Mouse (Mus musculus): ENCODE results near the gene Ankrd39. TPM values are rescaled to one million over a fixed set of nuclear protein-coding genes. Genes with fewer than 3 reads are reported as not detected.

Ankrd39 gene
- polyA plus RNA-seq, 1 experiment from 2014 or later, result 26.7 TPM

GRCm38 (mm10) chr1:36587860-36588259 is 40.6 kb upstream of the Ankrd39 start:
- ATAC-seq (ENCODE audit: insufficient read depth, low FRiP score), result no peak
- peak overlapping the region; percentile 70 for H3K27ac ChIP-seq (ENCODE audit: low read length)
- H3K4me1 ChIP-seq (ENCODE audit: control insufficient read depth, insufficient read depth, low read length), result peaks cover 45% of the 10 kb centered on the region
- H3K9ac ChIP-seq (ENCODE audit: low read length), result no peak overlapping the region
- 84% methylated on average over 6 of the region's 6 CpGs for WGBS
- H3K9me3 ChIP-seq (replicated peaks; ENCODE audit: control insufficient read depth, low read length), result no peaks in the 10 kb centered on the region
- no peaks in the 10 kb centered on the region for H3K27me3 ChIP-seq (ENCODE audit: control insufficient read depth, insufficient read depth, low read length)
- H3K4me2 ChIP-seq (ENCODE audit: low read depth, low read length), result no peak overlapping the region
- H3K4me3 ChIP-seq (replicated peaks; ENCODE audit: low read length), result no peak overlapping the region
- H3K36me3 ChIP-seq (ENCODE audit: control insufficient read depth, insufficient read depth, low read length), result no peaks in the 10 kb centered on the region

DNA sequence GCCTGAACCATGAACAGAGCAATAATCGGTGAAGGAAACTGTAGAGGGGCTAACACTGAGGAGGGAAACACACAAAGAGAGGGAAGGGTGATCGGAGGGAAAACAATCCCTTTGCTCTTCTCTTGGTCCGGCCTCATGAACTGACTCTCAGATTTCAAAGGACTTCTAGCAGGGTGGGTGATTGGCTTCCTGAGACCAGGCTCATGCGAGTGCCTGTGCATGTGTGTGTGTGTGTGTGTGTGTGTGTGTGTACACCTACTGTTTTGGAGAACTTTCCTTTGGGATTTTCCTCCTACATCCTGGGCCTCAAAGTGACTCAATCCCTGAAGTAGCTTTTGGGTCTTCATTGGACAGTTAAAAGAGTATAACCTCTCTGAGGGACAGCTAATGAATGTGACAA is 39.0 kb upstream of the Ankrd39 start:
- Histone ChIP-seq H3K27me3 (ENCODE audit: control insufficient read depth, insufficient read depth, low read length) (no peaks in the 10 kb centered on the region), H3K36me3 (ENCODE audit: control insufficient read depth, insufficient read depth, low read length) (no peaks in the 10 kb centered on the region), H3K27ac (ENCODE audit: low read length) (no peak overlapping the region), H3K9me3 (replicated peaks; ENCODE audit: control insufficient read depth, low read length) (no peaks in the 10 kb centered on the region), H3K4me3 (replicated peaks; ENCODE audit: low read length) (no peak overlapping the region), H3K4me1 (ENCODE audit: control insufficient read depth, insufficient read depth, low read length) (peaks cover 50% of the 10 kb centered on the region), H3K9ac (ENCODE audit: low read length) (no peak overlapping the region), H3K4me2 (ENCODE audit: low read depth, low read length) (no peak overlapping the region)
- ATAC-seq (ENCODE audit: insufficient read depth, low FRiP score), result no peak
- WGBS, result 41% methylated on average over 4 of the region's 4 CpGs

- H3K9ac ChIP-seq (ENCODE audit: low read length), result 0 out of 2 replicates have a peak overlapping the region, but pooled peaks have one; percentile 25
- no peak for ATAC-seq (ENCODE audit: insufficient read depth, low FRiP score)
Observed at GRCm38 (mm10) chr1:36583408-36584116, 36.3 kb upstream of the Ankrd39 start.

GRCm38 (mm10) chr1:36582211-36582610 is 35.0 kb upstream of the Ankrd39 start:
- H3K4me3 ChIP-seq (replicated peaks; ENCODE audit: low read length), result no peak overlapping the region
- H3K9ac ChIP-seq (ENCODE audit: low read length), result no peak overlapping the region
- no peak overlapping the region for H3K4me2 ChIP-seq (ENCODE audit: low read depth, low read length)
- peaks cover 37% of the 10 kb centered on the region for H3K4me1 ChIP-seq (ENCODE audit: control insufficient read depth, insufficient read depth, low read length)
- H3K36me3 ChIP-seq (ENCODE audit: control insufficient read depth, insufficient read depth, low read length), result no peaks in the 10 kb centered on the region
- H3K9me3 ChIP-seq (replicated peaks; ENCODE audit: control insufficient read depth, low read length), result no peaks in the 10 kb centered on the region
- 75% methylated on average over 8 of the region's 8 CpGs for WGBS
- no peak for ATAC-seq (ENCODE audit: insufficient read depth, low FRiP score)
- H3K27me3 ChIP-seq (ENCODE audit: control insufficient read depth, insufficient read depth, low read length), result no peaks in the 10 kb centered on the region
- H3K27ac ChIP-seq (ENCODE audit: low read length), result 0 out of 2 replicates have a peak overlapping the region, but pooled peaks have one; percentile 98

More at GRCm38 (mm10) chr1:36583408-36584116, 36.3 kb upstream of the Ankrd39 start:
- 67% methylated on average over 8 of the region's 8 CpGs for WGBS
- H3K4me3 ChIP-seq (replicated peaks; ENCODE audit: low read length), result no peak overlapping the region
- no peaks in the 10 kb centered on the region for H3K9me3 ChIP-seq (replicated peaks; ENCODE audit: control insufficient read depth, low read length)
- H3K27me3 ChIP-seq (ENCODE audit: control insufficient read depth, insufficient read depth, low read length), result no peaks in the 10 kb centered on the region
- H3K36me3 ChIP-seq (ENCODE audit: control insufficient read depth, insufficient read depth, low read length), result no peaks in the 10 kb centered on the region
- no peak overlapping the region for H3K4me2 ChIP-seq (ENCODE audit: low read depth, low read length)
- peaks cover 47% of the 10 kb centered on the region for H3K4me1 ChIP-seq (ENCODE audit: control insufficient read depth, insufficient read depth, low read length)
- H3K27ac ChIP-seq (ENCODE audit: low read length), result peak overlapping the region; percentile 9; the same call in 1 of the 2 replicates

- H3K4me3 ChIP-seq (replicated peaks; ENCODE audit: low read length), result no peak overlapping the region
- ATAC-seq (ENCODE audit: insufficient read depth, low FRiP score), result no peak
- H3K27me3 ChIP-seq (ENCODE audit: control insufficient read depth, insufficient read depth, low read length), result no peaks in the 10 kb centered on the region
- H3K27ac ChIP-seq (ENCODE audit: low read length), result peak overlapping the region; percentile 98
- H3K4me2 ChIP-seq (ENCODE audit: low read depth, low read length), result 0 out of 2 replicates have a peak overlapping the region, but pooled peaks have one; percentile 39
- H3K9me3 ChIP-seq (replicated peaks; ENCODE audit: control insufficient read depth, low read length), result no peaks in the 10 kb centered on the region
- peak overlapping the region; percentile 68 for H3K9ac ChIP-seq (ENCODE audit: low read length)
- H3K4me1 ChIP-seq (ENCODE audit: control insufficient read depth, insufficient read depth, low read length), result peaks cover 42% of the 10 kb centered on the region
- no peaks in the 10 kb centered on the region for H3K36me3 ChIP-seq (ENCODE audit: control insufficient read depth, insufficient read depth, low read length)
- WGBS, result 72% methylated on average over 5 of the region's 5 CpGs
Observed at GRCm38 (mm10) chr1:36581260-36581659, 34.0 kb upstream of the Ankrd39 start.

DNA sequence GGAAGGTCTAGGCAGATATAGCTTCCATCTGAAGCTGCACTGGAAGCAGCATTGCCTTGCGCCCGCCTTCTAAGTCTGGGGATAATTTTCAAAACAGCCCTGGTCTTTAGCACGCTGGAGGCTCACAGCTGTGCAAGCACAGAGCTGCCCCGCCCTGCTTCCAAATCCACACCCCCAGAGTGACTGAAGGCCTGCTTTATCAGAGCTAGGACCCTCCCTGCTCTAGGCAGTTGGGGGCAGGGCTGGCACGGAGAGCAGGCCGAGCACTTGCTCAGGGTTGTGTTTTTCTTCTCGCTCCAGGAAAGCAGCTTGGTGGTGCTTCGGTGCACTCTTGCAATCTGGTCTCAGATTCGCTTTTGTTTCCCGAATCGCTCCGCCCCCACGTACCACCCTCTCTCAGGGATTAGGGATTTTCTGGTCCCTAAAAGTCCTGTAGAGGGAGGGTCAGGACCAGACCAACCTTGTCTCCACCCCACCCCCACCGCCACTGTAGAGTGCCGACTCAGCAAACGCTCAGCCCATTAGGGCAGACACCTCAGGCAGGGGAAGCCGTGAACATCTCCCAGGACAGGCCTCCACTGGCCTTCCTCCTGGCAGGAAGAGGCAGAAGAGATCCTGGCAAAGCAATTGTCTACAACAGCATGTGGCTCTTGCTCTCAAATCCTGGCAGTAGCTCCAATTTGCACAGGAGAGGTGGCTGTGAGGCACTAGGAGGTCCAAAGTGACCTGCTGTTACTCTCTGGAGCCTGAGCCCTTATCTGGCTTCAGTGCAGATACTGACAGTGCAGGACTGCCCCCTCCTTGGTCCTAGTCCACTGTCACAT is 33.4 kb upstream of the Ankrd39 start:
- Histone ChIP-seq H3K9ac (ENCODE audit: low read length) (peak overlapping the region; percentile 68), H3K27ac (ENCODE audit: low read length) (peak overlapping the region; percentile 98), H3K4me1 (ENCODE audit: control insufficient read depth, insufficient read depth, low read length) (peaks cover 47% of the 10 kb centered on the region), H3K36me3 (ENCODE audit: control insufficient read depth, insufficient read depth, low read length) (no peaks in the 10 kb centered on the region), H3K4me3 (replicated peaks; ENCODE audit: low read length) (peak overlapping the region; percentile 27), H3K27me3 (ENCODE audit: control insufficient read depth, insufficient read depth, low read length) (no peaks in the 10 kb centered on the region), H3K4me2 (ENCODE audit: low read depth, low read length) (peak overlapping the region; percentile 39), H3K9me3 (replicated peaks; ENCODE audit: control insufficient read depth, low read length) (no peaks in the 10 kb centered on the region)
- ATAC-seq (ENCODE audit: insufficient read depth, low FRiP score), result peak; percentile 93
- 3% methylated on average over 17 of the region's 17 CpGs for WGBS

DNA sequence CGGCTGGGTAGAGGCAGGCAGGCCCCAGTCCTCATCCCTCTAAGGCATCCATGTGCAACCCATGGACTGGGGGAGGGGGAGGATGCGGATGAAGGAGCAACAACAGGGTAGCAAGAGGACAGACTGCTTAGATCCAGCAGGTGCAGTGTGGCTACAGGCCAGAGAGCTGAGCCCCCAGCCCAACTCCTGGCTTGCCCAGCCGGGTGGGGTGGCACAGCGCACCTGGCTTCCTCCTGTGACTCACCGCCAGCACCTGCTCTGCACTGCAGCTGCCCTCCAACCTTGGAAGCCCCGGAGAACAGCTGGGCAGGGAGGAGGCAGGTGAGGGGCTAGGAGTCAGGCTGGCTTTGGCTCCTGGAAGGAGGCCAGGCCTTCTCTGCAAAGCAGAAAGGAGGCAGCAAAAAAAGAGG is 32.7 kb upstream of the Ankrd39 start:
- Histone ChIP-seq H3K4me3 (replicated peaks; ENCODE audit: low read length) (peak overlapping the region; percentile 27), H3K36me3 (ENCODE audit: control insufficient read depth, insufficient read depth, low read length) (no peaks in the 10 kb centered on the region), H3K27ac (ENCODE audit: low read length) (peak overlapping the region; percentile 98), H3K9me3 (replicated peaks; ENCODE audit: control insufficient read depth, low read length) (no peaks in the 10 kb centered on the region), H3K27me3 (ENCODE audit: control insufficient read depth, insufficient read depth, low read length) (no peaks in the 10 kb centered on the region), H3K4me1 (ENCODE audit: control insufficient read depth, insufficient read depth, low read length) (peaks cover 51% of the 10 kb centered on the region), H3K4me2 (ENCODE audit: low read depth, low read length) (peak overlapping the region; percentile 39), H3K9ac (ENCODE audit: low read length) (peak overlapping the region; percentile 68)
- 19% methylated on average over 6 of the region's 6 CpGs for WGBS
- ATAC-seq (ENCODE audit: insufficient read depth, low FRiP score), result peak; percentile 76

- Histone ChIP-seq H3K4me1 (ENCODE audit: control insufficient read depth, insufficient read depth, low read length) (peaks cover 63% of the 10 kb centered on the region), H3K36me3 (ENCODE audit: control insufficient read depth, insufficient read depth, low read length) (no peaks in the 10 kb centered on the region)
- 0 out of 2 replicates have a peak, but pooled peaks have one; percentile 10 for ATAC-seq (ENCODE audit: insufficient read depth, low FRiP score)
Observed at GRCm38 (mm10) chr1:36576991-36577675, 29.9 kb upstream of the Ankrd39 start.

More at GRCm38 (mm10) chr1:36576991-36577675, 29.9 kb upstream of the Ankrd39 start:
- H3K27me3 ChIP-seq (ENCODE audit: control insufficient read depth, insufficient read depth, low read length), result no peaks in the 10 kb centered on the region
- no peak overlapping the region for H3K4me3 ChIP-seq (replicated peaks; ENCODE audit: low read length)
- H3K9ac ChIP-seq (ENCODE audit: low read length), result no peak overlapping the region
- H3K4me2 ChIP-seq (ENCODE audit: low read depth, low read length), result no peak overlapping the region
- H3K27ac ChIP-seq (ENCODE audit: low read length), result no peak overlapping the region
- 56% methylated on average over 6 of the region's 6 CpGs for WGBS
- no peaks in the 10 kb centered on the region for H3K9me3 ChIP-seq (replicated peaks; ENCODE audit: control insufficient read depth, low read length)
